Mouse (Mus musculus) T-helper 1 cell (primary cell): ENCODE measurements around the gene Clec16a.

Source experiments
- in situ Hi-C: fragments of 300-600 bp; cut with MboI, MseI; formaldehyde crosslinking; loops from one replicate; pipeline ENCODE4 v1.15.1; 2025; ENCODE audit warnings: high pct_unique_total_duplicates

Gene Clec16a

DNA sequence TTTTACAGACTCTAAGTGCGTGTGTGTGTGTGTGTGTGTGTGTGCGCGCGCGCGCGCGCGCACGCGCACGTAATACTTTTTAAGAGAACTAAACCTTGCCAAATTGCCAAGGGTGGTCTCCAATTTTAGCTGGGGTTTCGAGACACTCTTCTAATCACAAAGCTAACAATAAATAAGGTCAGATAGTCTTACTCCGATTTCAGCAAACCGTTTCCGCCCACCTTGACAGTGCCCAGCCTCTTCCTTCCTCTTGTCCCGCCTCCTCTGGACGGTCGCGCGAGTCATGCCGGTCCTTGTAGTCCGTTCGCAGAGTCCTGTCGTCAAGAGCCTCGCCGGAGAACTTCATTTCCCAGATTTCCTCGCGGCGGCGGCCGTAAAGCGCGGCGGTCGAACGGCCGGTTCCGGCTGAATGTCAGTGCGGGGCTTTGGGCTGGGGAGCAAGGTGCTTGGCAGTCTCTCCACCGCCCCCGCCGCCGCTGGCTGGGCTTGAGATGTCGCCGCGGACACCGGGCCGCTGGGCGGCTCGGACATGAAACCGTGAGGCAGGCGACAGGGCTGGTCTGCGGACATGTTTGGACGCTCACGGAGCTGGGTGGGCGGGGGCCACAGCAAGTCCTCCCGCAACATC lies at the start of gene Clec16a:
TSS of gene Clec16a (plus strand) at position 345 of the 628 bp plus-strand sequence.
- in situ Hi-C loops: loop anchor here (10.0 kb wide), 1 partner anchor 1360 kb away; the partner anchor contains the start of gene Cpped1

DNA sequence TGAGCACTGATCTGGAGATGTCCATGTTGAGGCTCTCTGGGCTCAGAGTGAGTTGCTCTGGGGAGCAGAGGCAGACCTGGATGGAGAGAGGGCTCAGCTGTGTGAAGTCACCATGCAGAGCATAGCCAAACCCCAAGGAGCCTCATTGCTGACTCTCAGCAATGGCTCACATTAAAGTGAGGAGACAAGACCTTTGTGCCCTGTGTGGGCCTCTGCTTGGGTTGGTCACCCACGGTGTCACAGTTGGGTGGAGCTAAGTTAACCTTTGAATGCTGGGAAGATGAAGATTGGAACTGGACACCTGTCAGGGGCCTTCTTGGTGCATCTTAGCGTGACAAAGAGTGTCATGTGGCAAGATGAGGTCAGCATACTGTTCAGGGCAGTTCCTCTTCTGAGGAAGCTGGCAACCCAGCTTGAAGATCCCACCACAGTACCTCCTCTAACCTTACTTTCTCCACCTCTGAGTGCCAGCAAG lies 49.3 kb upstream of the Clec16a start:
- in situ Hi-C loops: loop anchor here (25.0 kb wide), 1 partner anchor 459 kb away; no protein-coding TSS in a partner anchor

DNA sequence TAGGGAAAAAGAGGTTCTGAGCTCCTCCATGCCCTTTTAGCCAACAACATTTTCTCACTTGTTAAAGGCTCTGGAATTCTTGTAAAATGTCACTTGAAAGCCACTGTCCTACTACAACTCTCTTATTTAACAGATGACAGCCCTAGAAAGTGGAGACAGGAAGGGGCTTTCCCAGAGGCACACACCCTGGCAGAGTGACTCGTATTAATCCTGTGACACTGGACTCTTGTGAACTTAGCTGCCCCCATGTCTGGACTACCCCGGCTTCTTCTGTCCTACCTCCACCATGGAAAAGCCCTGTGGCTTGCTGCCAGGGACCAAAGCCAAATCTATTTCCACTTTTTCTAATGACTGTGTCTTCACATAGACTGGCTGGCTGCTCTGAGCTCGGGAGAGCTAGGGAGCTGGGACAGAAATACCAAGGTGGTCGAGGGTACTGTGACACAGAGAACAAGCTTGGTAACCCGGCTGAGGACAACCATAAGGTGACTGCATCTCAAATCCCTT lies 47.0 kb upstream of the Clec16a start:
- in situ Hi-C loops: loop anchor here (25.0 kb wide), 1 partner anchor 461 kb away; no protein-coding TSS in a partner anchor

DNA sequence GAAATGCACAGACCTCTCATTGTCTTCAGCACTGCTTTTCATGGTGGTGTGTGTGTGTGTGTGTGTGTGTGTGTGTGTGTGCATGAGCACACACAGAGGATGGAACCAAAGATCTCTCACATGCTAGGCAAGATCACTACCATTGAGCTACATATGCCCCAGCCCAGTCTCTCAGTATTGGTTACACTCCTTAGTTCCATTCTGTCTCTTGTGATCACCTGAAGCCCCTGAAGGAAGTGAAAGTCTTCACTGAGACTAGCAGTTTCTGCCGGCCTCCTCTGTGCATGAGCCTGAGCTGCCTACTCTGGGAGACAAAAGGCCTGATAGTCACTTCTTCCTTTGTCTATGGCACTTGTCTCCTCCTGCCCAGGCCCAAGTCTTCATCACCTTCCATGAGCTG lies 46.0 kb upstream of the Clec16a start:
- in situ Hi-C loops: loop anchor here (25.0 kb wide), 1 partner anchor 462 kb away; no protein-coding TSS in a partner anchor

DNA sequence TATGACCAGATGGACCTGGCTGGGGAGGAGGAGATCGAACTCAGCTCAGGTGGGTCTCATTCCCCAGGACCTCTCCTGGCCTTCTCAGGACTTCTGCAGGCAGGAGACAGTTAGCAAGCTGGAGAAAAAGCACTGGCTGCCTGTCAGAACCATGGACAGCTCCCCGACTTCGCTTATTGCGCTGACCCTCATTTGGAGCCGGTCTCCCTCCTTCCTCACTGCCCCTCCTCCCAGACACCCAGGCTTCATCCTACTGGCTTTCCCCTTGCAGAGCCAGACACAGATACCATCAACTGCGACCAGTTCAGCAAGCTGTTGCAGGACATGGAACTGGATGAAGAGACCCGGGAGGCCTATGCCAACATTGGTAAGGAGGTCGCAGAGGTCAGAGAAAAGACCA lies 43.3 kb upstream of the Clec16a start:
- in situ Hi-C loops: no loop called here

DNA sequence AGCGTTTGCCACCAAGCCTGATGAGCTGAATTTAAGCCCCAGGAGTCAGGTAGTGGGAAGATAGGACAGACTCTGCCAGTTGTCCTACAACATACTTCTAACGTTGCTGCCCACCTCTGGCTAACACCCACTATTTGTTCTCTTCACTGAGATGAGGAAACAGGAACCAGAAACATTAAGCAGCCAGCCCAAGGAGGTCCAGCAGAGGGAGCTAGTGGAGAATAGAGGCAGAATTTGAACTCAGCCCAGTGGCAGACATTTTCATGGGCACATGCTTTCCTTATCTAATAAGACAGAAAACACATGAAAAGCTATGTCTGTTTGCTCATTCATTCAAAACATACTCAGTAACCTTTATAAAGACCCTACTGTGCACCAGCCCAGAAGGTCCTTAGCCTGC lies 42.1 kb upstream of the Clec16a start:
- in situ Hi-C loops: no loop called here

DNA sequence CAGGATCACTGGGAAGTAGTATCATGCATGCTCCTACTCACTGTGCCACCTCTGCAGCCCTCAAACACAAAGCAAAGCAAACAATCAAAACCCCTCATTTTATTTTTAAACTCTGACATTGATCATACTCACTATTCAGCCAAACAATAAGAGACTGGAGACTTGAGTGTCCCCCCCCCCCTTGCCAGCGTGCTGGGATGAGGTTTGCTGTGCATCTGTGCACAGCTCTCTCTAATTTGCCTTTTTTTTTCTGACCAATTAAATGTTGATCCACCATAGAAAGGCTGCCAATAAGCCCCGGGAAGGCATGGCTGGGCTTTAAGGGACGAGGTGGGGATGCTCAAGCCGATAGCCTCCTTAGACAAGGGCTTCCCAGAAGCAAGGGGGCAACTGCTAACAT lies 37.7 kb upstream of the Clec16a start:
- in situ Hi-C loops: no loop called here

DNA sequence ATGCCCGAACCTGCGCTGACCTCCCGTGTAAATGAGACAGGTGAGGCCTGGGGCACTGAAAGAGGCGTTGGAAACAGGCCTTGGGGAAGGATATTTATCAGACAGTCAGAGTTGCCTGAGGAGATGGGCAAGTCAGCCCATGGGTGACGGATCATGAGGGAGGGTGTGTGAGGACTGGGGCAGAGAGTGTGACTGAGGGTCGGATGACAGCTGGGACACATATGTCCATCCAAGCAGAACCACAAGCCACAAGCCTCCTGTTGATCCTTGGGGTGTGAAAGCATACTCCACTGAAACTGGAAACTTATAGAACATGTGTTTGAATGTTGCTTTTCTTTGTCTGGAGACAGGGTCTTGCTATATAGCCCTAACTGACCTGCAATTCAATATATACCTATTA lies 36.4 kb upstream of the Clec16a start:
- in situ Hi-C loops: no loop called here

DNA sequence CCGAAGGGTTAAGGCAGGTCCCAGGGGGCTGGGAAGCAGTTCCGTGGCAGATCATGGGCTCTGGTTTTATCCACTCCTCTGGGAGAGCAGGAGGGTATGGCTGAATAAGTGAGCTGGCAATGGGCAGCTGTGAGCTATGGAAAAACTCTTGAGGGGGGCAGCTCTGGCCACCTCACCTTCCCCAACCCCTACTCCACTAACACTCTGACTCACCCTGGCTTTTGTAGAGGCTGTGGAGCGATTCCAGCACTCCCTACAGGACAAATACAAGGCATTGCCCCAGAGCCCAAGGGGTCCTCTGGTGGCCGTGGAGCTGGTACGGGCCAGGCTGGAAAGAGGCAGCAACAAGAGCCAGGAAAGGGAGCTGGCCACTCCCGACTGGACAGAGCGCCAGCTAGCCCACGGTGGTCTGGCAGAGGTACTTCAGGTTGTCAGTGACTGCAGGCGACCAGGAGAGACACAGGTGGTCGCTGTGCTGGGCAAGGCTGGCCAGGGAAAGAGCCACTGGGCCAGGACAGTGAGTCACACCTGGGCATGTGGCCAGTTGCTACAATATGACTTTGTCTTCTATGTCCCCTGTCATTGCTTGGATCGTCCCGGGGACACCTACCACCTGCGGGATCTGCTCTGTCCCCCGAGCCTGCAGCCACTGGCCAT lies 34.5 kb upstream of the Clec16a start:
- in situ Hi-C loops: loop anchor here (5.0 kb wide), 1 partner anchor 233 kb away; no protein-coding TSS in a partner anchor

DNA sequence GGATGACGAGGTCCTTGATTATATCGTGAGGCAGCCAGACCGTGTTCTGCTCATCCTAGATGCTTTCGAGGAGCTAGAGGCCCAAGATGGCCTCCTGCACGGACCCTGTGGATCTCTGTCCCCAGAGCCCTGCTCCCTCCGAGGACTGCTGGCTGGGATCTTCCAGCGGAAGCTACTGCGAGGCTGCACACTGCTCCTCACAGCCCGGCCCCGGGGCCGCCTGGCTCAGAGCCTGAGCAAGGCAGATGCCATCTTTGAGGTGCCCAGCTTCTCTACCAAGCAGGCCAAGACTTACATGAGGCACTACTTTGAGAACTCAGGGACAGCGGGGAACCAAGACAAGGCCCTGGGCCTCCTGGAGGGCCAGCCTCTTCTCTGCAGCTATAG lies 34.0 kb upstream of the Clec16a start:
- in situ Hi-C loops: loop anchor here (5.0 kb wide), 1 partner anchor 234 kb away; no protein-coding TSS in a partner anchor

DNA sequence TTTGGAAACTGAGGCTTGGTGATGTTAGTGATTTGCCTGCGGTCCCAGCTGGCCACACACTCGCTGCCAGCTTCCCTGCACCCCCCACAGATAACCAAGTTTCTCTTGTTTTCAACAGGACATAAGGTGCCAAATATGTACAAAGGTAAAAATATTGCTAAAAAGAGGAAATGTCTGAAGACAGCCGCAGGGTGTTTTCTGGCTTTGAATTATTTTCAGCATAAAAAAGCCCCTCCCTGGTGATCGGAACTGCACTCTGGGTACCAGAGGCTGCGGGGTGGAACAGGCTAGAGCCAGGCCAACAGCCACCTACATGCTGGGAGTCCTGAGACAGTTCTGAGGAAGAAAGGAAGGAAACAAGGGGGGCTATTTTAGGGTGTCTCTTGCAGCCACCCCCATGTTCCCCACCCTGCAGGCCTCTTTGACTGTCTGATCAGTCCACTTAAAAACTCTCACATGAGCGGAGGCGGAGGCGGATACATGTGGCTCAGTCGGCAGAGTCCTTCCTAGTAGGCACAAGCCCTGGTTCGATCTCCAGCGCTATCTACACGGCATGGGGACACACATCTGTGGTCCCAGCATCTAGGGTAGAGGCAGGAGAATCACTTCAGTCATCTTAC lies 29.1 kb upstream of the Clec16a start:
- in situ Hi-C loops: loop anchor here (5.0 kb wide), 1 partner anchor 94 kb away; no protein-coding TSS in a partner anchor

DNA sequence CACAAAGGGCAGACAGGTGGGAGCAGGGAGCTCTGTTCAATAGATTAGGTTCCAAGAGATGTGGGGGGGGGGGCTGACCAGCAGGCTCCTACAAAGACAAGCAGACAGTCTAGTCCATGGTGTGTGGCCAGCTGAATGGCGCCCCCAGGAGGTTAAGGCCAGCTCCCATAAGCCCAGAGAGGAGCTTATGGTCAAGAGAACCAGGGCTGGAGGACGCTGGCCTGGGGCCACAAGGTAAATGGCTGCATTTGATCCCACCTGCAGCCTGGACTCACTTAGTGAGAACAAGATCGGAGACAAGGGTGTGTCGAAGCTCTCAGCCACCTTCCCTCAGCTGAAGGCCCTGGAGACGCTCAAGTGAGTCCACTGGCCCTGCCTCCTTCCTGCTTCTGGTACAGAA lies 27.1 kb upstream of the Clec16a start:
- in situ Hi-C loops: loop anchor here (5.0 kb wide), 1 partner anchor 96 kb away; no protein-coding TSS in a partner anchor

DNA sequence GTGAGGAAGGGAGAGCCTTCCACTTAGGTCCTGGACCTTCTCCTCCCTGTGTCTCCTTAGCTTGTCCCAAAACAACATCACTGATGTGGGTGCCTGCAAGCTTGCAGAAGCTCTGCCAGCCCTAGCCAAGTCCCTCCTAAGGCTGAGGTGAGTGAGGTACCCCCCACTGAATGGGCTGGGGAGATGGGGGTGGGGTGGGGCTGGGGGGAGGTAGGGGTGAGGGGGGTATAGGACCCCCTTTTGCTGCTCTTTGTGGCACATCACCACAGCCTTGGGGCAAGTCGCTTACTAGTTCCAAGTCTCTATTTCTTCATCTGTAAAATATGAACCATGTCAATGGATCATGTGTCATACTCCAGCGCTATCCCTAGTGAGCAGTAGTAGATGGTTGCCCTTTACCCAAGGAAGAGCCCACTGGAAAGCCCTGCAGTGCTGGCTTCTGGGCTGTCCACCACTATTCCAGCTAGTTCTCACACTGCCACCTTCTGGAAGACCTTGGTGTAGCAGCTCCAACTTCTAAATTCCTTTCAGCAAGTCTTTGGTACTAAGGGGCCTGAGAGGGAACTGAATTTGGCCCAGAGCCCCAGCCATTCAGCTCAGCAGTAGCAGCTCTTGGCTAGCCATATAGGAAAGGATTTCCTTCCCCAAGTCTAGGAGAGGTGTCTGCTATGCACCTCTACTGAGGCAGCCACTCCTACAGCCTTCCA lies 24.1 kb upstream of the Clec16a start:
- in situ Hi-C loops: no loop called here

DNA sequence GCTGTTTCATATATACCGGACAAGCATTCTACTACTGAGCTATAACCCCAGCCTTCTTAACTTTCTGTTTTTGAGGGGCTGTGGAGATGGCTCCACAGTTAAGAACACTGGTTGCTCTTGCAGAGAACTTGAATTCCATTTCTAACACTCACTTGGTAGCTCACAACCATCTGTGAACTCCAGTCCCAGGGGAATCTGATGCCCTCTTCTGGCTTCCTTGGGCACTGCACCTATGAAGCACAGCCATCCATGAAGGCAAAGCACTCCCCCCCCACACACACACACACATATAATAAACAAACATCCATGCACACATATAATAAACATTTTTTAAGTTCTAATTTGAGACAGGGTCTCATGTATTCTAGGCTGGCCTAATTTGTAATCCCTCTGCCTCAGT lies 22.3 kb upstream of the Clec16a start:
- in situ Hi-C loops: no loop called here

DNA sequence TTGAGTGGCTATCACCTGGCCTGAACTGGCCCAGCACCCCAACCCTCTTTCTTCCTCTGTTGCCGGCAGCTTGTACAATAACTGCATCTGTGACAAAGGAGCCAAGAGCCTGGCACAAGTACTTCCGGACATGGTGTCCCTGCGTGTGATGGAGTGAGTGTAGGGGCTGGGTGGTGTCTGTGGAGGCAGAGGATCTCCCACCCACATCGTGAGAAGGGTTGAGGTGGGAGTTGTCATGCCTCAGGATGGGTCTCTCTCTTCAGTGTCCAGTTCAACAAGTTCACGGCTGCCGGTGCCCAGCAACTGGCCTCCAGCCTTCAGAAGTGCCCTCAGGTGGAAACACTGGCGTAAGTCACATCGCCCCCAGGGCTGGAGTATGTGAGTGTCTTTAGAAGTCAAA lies 21.5 kb upstream of the Clec16a start:
- in situ Hi-C loops: no loop called here

DNA sequence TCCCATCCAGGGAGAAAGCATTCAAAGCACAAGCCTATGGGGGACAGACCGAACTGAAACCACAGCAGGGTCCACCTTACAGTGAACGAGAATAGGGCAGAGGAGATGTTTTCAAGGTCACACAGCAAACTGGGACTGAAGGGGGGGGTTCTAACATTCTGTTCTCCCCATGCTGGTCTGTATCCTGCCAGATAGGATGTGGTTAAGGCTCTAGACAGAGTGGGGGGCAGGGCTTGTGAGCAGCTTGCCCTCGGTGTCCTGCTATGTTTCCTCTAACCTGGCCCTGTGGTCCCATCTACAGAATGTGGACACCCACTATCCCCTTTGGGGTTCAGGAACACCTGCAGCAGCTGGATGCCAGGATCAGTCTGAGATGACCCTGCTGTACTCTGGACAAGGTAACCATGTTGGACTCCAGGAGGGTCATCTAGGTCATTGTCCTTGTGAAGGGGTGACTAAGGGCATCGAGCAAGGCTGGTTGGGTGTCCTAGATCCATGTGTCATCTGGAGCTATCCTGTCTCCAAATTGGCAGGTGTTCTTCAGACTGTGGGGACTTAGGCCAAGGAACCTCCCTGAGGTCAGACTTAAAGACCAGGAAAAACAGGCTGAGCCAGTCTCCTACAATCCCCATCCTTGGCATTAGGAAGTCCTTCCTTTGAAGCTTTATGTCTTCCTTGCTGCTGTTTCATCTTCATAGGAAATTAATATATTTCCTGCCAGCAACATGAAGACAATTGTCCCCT lies 20.1 kb upstream of the Clec16a start:
- in situ Hi-C loops: no loop called here

DNA sequence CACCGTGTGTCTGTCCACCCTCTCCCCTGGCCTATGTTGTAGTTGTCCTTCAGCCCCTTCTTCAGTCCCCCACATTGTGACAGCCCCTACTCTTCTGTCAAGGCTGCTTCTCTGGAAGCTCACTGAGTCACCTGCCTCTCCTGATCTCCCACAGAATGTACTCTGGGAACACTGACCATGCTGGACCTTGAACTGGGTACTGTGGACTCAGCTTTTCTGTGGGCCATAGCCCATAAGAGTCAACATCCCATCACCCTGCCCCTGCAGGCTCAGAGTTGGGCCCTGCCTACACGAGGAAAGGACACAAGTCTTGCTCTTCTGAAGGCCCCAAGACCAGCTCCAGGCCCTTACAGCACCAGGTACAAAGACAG lies 19.5 kb upstream of the Clec16a start:
- in situ Hi-C loops: no loop called here

DNA sequence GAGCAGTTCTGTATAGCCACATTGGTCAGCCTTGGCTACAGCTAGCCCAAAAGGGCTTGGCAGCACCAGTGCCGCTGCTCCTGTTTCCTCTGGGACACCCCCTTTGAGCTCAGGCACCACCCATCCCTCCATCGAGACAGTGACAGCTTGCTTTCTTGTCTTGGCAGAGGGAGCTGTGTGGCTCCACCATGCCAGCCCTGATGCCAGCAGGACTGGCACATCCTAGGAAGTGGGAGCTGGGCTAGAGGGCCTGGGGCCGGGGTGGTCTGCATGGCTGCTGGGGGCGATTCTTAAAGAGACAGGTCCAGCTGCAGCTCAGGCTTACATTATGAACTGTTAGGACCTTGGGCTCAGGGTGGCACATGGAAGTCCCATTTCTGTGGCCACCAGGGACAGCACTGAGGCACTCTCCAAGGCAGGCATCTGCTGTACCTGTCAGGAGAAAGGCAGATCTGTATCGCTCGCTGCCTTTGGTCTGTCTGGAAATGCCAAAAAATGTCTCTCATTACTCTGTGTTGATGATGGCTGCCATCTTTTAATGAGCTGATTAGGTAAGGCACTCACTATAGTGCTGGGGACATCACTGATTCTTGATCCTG lies 18.0 kb upstream of the Clec16a start:
- in situ Hi-C loops: no loop called here

DNA sequence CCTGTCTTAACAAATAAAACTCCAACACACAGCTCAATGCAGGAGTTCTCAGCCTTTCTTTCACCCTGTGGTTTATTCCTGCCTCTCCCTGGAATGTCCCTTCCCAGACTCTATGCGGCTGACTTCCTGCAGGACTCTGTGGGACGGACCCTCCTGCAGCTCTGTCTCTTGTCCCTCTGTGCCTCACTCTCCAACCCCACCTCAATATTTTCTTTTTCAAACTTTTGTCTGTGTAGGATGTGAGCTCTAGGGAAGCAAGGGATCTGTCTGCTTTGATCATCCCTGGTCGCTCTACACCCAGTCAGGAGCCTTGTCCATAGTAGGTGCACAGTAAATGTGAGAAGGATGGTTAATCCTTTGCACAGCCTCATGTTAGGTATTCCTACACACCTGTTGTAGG lies 16.8 kb upstream of the Clec16a start:
- in situ Hi-C loops: no loop called here

DNA sequence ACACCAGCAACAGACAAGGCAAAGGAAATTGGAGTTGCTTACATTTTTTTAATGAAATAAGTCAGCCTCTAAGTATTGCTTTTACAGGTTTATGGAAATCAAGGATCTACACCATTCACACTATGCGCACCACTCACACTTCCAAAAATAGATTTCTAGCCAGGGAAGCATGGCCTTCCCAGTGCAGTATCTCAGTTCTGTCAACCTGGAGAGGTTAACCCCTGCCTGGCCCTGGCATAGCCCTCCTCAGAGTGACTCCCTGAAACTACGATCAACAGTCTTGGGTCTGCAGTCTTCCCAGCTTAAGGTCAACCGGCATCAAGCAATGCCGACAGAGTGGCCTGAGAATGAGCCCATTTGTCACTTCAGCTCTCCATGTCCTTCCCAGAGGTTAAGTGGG lies 15.0 kb upstream of the Clec16a start:
- in situ Hi-C loops: no loop called here

DNA sequence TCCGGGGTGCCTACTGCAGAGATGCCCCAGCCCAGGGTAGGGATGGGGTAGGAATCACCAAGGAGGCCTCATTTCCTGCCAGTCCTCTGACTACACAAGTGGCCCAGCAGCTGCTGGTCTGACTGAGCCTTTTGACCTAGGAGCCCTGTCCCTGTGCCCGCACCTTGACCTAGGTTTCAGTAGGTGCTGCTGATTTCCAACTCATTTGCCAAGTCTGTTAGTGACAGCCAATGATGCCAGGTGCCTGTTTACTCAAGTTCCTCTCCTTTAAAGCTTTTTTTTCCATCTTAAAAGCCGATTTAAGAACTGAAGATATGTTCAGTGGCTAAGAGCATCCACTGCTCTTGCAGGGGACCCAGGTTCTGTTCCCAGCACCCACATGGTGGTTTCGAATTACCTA lies 11.4 kb upstream of the Clec16a start:
- in situ Hi-C loops: no loop called here
